Mouse (Mus musculus) heart, embryonic 11.5 days (tissue): ENCODE results near the gene Nek9. TPM values are rescaled to one million over a fixed set of nuclear protein-coding genes. Genes with fewer than 3 reads are reported as not detected.

Experiments used
- ATAC-seq: fragments of 200-750 bp; cut with Nextera tagmentation; replicated peaks from 2 replicates; pipeline ENCODE4 v1.8.0; 2017; ENCODE audit warnings: moderate library complexity; ENCODE audit not compliant: insufficient number of reproducible peaks, low FRiP score, low TSS enrichment
- H3K27ac ChIP-seq: fragments of 300-500 bp; sonication (generic); 2 replicates; pipeline ENCODE4 v1.5.1; 2014; ENCODE audit warnings: mild to moderate bottlenecking, low read depth, low read length
- H3K27me3 ChIP-seq: fragments of 300-500 bp; sonication (generic); 2 replicates; pipeline ENCODE4 v1.6.1; 2014; ENCODE audit warnings: mild to moderate bottlenecking, low read length, mixed read lengths; ENCODE audit not compliant: control insufficient read depth, insufficient read depth
- H3K36me3 ChIP-seq: fragments of 300-500 bp; sonication (generic); 2 replicates; pipeline ENCODE4 v1.6.1; 2014; ENCODE audit warnings: mild to moderate bottlenecking, low read length, moderate library complexity, mixed read lengths; ENCODE audit not compliant: control insufficient read depth, insufficient read depth
- H3K4me1 ChIP-seq: fragments of 300-500 bp; sonication (generic); 2 replicates; pipeline ENCODE4 v1.6.1; 2014; ENCODE audit warnings: low read length; ENCODE audit not compliant: control insufficient read depth, insufficient read depth
- H3K4me2 ChIP-seq: fragments of 300-500 bp; sonication (generic); 2 replicates; pipeline ENCODE4 v1.6.1; 2014; ENCODE audit warnings: mild to moderate bottlenecking, moderate library complexity
- H3K4me3 ChIP-seq: fragments of 300-500 bp; sonication (generic); 2 replicates; pipeline ENCODE4 v1.5.1; 2014; ENCODE audit warnings: low read depth, low read length
- H3K9ac ChIP-seq: fragments of 300-500 bp; sonication (generic); 2 replicates; pipeline ENCODE4 v1.6.1; 2014; ENCODE audit warnings: mild to moderate bottlenecking, low read depth, low read length, moderate library complexity
- H3K9me3 ChIP-seq: fragments of 300-500 bp; sonication (generic); replicated peaks from 2 replicates; pipeline ENCODE4 v1.6.1; 2016; ENCODE audit warnings: low read length; ENCODE audit not compliant: control insufficient read depth
- WGBS: fragments of 180-500 bp; shearing (Covaris S2); extraction: QIAGEN DNeasy Blood & Tissue Kit; methylation state at CpG from one replicate; pipeline ENCODE4 v1.1.7; 2014; ENCODE audit not compliant: insufficient replicate concordance; 5-methylcytosine and 5-hydroxymethylcytosine counted together
- polyA plus RNA-seq: library from polyadenylated mRNA; unstranded; fragments of >200 nt; fragmentation: Nextera tagmentation; extraction: Ambion mirVana; gene quantifications from 2 replicates; pipeline ENCODE4 v1.2.1, GENCODE M21; 2014

The Nek9 gene
- polyA plus RNA-seq: 10.5 and 15.6 TPM in 2 replicates

DNA sequence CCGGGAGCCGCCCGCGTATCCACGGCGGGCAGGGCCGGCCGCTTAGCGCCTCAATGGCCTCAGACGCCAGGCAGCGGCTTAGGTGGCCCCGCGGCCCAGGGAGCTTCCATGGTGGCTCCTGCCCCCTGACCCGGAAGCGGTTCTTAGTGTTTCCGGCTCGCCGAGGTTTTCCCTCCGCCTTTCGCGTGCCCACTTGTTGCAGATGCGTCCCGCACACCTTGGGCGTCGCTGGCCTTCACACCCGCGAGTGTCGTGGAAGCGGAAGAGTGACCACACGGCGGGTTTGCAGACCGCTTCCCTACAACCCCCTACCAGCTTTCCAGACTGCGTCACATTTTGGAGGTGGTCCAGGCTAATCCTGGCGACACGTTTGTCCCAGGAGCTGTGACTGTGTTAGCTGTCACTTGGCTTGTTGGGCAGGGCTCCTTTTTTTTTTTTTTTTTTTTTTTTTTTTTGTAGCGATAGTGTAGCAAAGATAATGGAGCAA is at the start of gene Nek9:
TSS of gene Nek9 (minus strand) at position 120 of the 487 bp plus-strand sequence.
- Histone ChIP-seq H3K4me1 (peaks cover 19% of the 10 kb centered on the region), H3K4me3 (peak within 1 kb of the TSS; percentile 91), H3K27me3 (no peaks in the 10 kb centered on the region), H3K9me3 (no peaks in the 10 kb centered on the region), H3K9ac (peak within 1 kb of the TSS; percentile 99), H3K36me3 (peaks cover 9% of the 10 kb centered on the region), H3K27ac (peak within 1 kb of the TSS; percentile 92), H3K4me2 (peak within 1 kb of the TSS; percentile 77)
- WGBS: under 1% methylated on average over 36 of the region's 36 CpGs
- ATAC-seq: peak; percentile 80

GRCm38 (mm10) chr12:85385995-85386375 is 46.8 kb upstream of the Nek9 start:
- peaks cover 27% of the 10 kb centered on the region for H3K4me1 ChIP-seq
- no peaks in the 10 kb centered on the region for H3K9me3 ChIP-seq
- ATAC-seq: no peak
- H3K9ac ChIP-seq: no peak overlapping the region
- H3K36me3 ChIP-seq: no peaks in the 10 kb centered on the region
- WGBS: 30% methylated on average over 5 of the region's 5 CpGs
- no peak overlapping the region for H3K4me3 ChIP-seq
- no peaks in the 10 kb centered on the region for H3K27me3 ChIP-seq
- no peak overlapping the region for H3K27ac ChIP-seq
- no peak overlapping the region for H3K4me2 ChIP-seq

DNA sequence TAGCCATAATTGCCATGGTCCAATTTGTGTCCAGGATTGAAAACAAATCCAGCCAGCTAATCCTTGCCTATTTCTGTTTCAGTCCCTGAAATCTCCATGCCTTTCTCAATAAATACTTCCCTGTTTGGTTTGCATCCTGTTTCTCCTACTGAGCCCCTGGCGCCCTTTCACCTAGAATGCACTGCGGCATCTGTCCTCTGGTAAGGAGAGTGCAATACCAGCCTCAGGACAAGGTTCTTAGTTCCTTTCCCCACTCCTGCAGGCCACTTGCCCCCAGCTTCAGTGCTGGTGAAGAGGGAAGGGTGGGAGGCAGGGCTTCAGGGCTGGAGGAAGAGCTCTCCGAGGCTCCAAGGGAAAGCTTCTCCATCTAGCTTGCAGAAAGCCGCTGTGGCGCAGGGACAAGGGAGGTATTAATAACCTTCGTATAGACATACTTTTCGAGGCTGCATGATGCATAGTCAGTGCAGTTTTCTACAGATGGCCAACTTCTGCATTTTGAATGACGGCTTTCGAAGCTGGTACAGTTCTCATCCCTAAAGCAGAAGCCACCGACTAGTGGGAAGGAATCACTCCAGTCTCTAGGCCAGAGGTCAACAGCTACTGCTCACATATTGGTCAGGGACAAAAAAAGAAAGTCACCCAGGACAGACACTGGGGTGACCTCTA is 46.3 kb upstream of the Nek9 start:
- no peak overlapping the region for H3K4me2 ChIP-seq
- H3K9ac ChIP-seq: no peak overlapping the region

DNA sequence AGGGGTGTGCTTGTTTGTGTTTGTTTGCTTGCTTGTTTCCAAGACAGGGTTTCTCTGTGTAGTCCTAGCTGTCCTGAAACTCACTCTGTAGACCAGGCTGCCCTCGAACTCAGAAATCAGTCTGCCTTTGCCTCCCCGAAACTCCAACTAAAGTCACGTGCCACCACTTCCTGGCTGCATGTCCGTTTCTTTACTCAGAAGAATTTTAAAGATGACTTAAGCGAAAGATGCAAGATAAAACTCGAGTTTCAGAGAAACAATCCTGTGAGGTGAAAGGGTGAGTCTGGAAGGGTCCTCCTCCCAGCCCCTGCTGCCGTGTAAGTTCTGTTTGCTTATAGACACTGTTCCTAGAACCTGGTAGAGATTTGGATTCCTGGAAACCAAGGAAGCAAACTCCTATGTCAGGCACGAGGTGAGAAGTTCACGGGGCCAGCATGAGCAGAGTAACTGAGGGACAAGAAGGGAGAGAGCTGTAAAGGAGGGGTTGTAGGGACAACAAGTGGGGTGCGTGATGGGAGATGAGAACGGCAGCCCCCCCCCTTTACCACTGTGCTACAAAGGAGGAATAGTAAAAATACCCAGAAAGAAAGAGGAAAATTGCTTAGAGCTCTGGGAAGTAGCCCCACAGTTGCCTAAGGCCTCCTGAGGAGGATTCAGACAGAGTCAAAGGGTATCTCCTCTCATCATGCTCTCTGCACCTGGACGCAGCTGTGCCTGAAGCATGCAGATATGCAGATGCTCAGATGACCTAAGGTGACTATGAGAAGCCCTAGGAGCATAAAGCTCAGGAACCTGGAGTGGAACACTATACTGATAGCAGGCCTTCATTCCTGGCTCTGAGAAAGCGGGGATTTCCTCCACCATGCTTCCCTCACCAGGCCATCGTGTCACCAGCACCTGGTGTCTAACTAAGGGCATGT is 43.9 kb upstream of the Nek9 start:
- no peaks in the 10 kb centered on the region for H3K9me3 ChIP-seq
- H3K4me3 ChIP-seq: no peak overlapping the region
- H3K4me1 ChIP-seq: peaks cover 7% of the 10 kb centered on the region; the same call in 1 of the 2 replicates
- no peaks in the 10 kb centered on the region for H3K27me3 ChIP-seq
- H3K36me3 ChIP-seq: no peaks in the 10 kb centered on the region
- H3K27ac ChIP-seq: no peak overlapping the region
- no peak overlapping the region for H3K4me2 ChIP-seq
- H3K9ac ChIP-seq: no peak overlapping the region
- 58% methylated on average over 14 of the region's 14 CpGs for WGBS
- ATAC-seq: no peak

More for the DNA sequence above, 46.3 kb upstream of the Nek9 start:
- no peak overlapping the region for H3K27ac ChIP-seq
- 64% methylated on average over 10 of the region's 10 CpGs for WGBS
- H3K36me3 ChIP-seq: no peaks in the 10 kb centered on the region
- H3K27me3 ChIP-seq: no peaks in the 10 kb centered on the region
- H3K4me3 ChIP-seq: no peak overlapping the region
- no peak for ATAC-seq
- no peaks in the 10 kb centered on the region for H3K9me3 ChIP-seq
- peaks cover 27% of the 10 kb centered on the region for H3K4me1 ChIP-seq

DNA sequence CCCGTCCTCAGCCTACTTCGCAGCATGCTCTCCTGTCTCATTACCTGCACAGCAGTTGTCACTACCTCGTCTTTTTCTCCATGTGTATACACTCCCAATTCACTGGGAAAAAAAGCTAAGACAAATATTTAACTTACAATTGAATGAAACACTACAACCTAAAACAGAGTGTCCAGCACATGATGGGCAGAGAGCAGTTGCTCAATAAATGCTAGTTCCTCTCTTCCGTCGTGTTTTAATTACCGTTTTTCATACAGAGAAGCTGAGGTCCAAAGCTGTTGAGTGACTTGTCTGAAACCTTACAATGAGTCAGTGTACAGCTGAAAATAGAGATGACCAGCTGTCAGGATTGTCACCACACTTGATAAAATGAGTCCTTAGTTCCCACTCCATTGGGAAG is 42.4 kb upstream of the Nek9 start:
- no peaks in the 10 kb centered on the region for H3K9me3 ChIP-seq
- H3K9ac ChIP-seq: no peak overlapping the region
- H3K4me3 ChIP-seq: no peak overlapping the region
- WGBS: 87% methylated on average over 6 of the region's 6 CpGs
- ATAC-seq: no peak
- H3K36me3 ChIP-seq: no peaks in the 10 kb centered on the region
- H3K27me3 ChIP-seq: no peaks in the 10 kb centered on the region
- no peak overlapping the region for H3K27ac ChIP-seq
- H3K4me1 ChIP-seq: peaks cover 7% of the 10 kb centered on the region; the same call in 1 of the 2 replicates
- no peak overlapping the region for H3K4me2 ChIP-seq

DNA sequence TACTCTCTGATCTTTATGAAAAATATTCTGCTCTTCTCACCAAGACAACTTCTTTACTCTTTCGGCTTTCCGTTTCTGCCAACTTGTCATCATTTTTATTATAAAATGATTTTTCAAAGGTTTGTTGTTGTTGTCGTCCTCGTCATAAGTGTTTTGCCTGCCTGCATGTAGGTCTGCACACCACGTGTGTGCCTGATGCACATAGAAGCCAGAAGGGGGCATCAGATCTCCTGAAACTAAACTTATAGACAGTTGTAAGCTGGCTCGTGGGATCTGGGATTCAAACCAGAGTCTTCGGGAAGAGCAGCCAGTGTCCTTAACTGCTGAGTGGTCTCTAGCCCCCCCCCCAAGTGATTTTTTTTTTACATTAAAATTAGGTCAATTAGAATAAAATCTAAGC is 41.8 kb upstream of the Nek9 start:
- 79% methylated on average over 7 of the region's 7 CpGs for WGBS
- Histone ChIP-seq H3K4me2 (no peak overlapping the region), H3K4me3 (no peak overlapping the region), H3K9ac (no peak overlapping the region), H3K4me1 (peaks cover 6% of the 10 kb centered on the region; the same call in 1 of the 2 replicates), H3K27me3 (no peaks in the 10 kb centered on the region), H3K27ac (no peak overlapping the region), H3K9me3 (no peaks in the 10 kb centered on the region), H3K36me3 (no peaks in the 10 kb centered on the region)
- no peak for ATAC-seq

DNA sequence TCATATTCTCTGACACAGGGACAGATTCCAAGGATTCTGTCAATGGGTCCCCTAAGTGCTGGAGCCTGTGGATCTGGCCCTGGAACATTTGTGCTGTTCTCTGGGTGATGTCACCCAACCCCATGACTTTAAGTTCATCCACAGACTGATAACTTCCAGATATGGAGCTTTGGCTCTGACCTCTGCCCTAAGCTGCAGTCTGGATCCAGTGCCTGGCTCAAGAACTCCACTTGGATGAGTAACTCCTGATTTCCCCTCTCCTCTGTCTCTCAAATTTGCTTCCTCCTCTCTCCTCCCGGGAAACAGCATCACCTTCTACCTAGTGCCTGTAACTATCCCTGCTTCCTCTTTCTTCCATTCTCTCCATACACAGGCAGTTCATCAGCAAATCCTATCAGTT is 41.1 kb upstream of the Nek9 start:
- Histone ChIP-seq H3K27me3 (no peaks in the 10 kb centered on the region), H3K4me3 (no peak overlapping the region), H3K27ac (no peak overlapping the region), H3K36me3 (no peaks in the 10 kb centered on the region), H3K4me2 (no peak overlapping the region), H3K9me3 (no peaks in the 10 kb centered on the region), H3K9ac (no peak overlapping the region), H3K4me1 (peaks cover under 1% of the 10 kb centered on the region; the same call in 1 of the 2 replicates)
- ATAC-seq: no peak
- 55% methylated on average over 1 of the region's 1 CpGs for WGBS

DNA sequence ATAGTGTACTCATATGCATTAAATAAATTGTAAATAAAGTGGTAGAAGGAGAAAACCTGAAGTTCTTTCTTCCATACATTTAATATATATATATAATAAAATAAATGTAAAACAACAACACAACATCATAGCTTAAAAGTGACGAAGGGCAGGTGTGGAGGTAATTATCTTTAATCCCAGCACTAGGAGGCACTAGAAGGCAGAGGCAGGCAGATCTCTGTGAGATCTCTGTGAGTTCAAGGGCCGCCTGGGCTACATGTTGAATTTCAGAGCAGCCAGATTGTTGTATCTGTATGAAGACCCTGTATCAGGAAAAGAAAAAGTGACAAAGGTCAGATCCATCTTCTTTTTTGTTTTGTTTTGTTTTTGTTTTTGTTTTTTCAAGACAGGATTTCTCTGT is 39.1 kb upstream of the Nek9 start:
- ATAC-seq: no peak
- 87% methylated on average over 2 of the region's 2 CpGs for WGBS

More for the DNA sequence above, 39.1 kb upstream of the Nek9 start:
- Histone ChIP-seq H3K27ac (no peak overlapping the region), H3K36me3 (no peaks in the 10 kb centered on the region), H3K9ac (no peak overlapping the region), H3K4me2 (no peak overlapping the region), H3K4me1 (no peaks in the 10 kb centered on the region), H3K4me3 (no peak overlapping the region), H3K9me3 (no peaks in the 10 kb centered on the region), H3K27me3 (no peaks in the 10 kb centered on the region)
